11 mouse cellular contexts compared by ENCODE assay signal in the genomic region with DNA sequence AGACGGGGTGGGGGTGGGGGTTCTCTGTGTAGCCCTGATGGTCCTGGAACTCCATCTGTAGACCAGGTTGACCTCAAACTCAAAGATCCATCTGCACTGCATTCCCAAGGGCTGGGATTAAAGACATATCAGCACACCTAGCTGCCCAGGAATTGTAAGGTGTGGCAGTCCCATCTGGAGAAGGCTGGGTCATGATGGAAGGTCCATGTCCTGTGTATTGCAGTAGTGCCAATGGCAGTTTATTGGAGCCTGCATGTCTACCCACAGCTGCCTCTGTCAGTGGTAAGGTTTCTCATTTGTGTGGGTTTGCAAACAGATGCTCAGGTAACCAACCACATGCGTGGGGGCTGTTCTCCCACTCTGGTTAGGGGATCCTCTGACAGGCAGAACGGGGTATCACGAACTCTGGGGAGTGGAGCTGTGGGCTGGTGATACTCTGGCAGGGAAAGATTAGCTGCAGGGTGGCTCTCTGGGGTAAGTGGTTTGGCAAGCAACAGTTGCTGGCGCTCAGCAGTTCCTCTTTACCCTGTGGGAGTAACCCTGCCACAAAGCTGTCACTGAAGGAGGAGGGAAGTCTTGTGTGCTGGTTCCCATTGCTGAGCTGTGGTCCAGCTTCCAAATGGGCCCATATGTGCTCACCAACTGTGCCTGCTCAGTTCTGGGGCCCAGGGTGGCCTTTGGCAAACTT. TPM values are rescaled to one million over a fixed set of nuclear protein-coding genes. Genes with fewer than 3 reads are reported as not detected.
DNase-seq lines count a peak whose midpoint lies in the region; ATAC-seq and TF ChIP-seq lines count a peak whose summit lies in the region.
"Had no signal": no experiment of that assay in that cellular context is flagged by ENCODE, and none has a peak within 500 bp of the region (broad histone marks: within the 10 kb centered on the region; RNA-seq: fewer than 3 reads in every experiment).

No protein-coding gene starts in this region.

- 60% methylated on average over 5 of the region's 5 CpGs for WGBS in cerebellum, adult 2 months
- 90% methylated on average over 5 of the region's 5 CpGs for WGBS in hindbrain, embryonic 13.5 days

- no peak for TF ChIP-seq CTCF in cerebellum, adult 2 months (IDR thresholded peaks at IDR 0.05; ENCODE audit: borderline replicate concordance, insufficient read depth, low read depth, low read length)

- no peaks in the 10 kb centered on the region for H3K9me3 ChIP-seq in hindbrain, embryonic 13.5 days

- H3K36me3 ChIP-seq in hindbrain, embryonic 13.5 days, result no peaks in the 10 kb centered on the region

- H3K27ac ChIP-seq in cerebellum, adult 2 months (ENCODE audit: insufficient read depth, low read length), result no peak overlapping the region
- H3K27ac ChIP-seq in hindbrain, embryonic 13.5 days, result no peak overlapping the region

- H3K9ac ChIP-seq in hindbrain, embryonic 13.5 days, result no peak overlapping the region

- peak; percentile 95 to 98 for ATAC-seq in hematopoietic stem cell, adult 5-6 weeks (replicated peaks in 1 of 2; ENCODE audit: insufficient read depth in 1 of 2, low FRiP score in 2 of 2, low TSS enrichment in 1 of 2, low read depth in 1 of 2, poor library complexity in 2 of 2, severe bottlenecking in 2 of 2)
- peak; percentile 94 for ATAC-seq in megakaryocyte progenitor cell, adult 5-6 weeks (replicated peaks; ENCODE audit: poor library complexity)
- ATAC-seq in hindbrain, embryonic 13.5 days (ENCODE audit: low FRiP score), result no peak

- TF ChIP-seq POLR2A in cerebellum, adult 2 months (IDR thresholded peaks at IDR 0.05; ENCODE audit: borderline replicate concordance, insufficient read depth, low read length), result no peak

- DNase-seq in thymus, postnatal 4 days, result peak; percentile 17
- no peak for DNase-seq in thymus, adult 18-20 months
- no peak for DNase-seq in cerebellum, adult 2 months
- no peak for DNase-seq in urinary bladder, adult 2 months (ENCODE audit: low spot score)
- DNase-seq: embryo, embryonic 11 days; heart, postnatal 4 days; kidney, postnatal 36 days; right cerebral cortex, postnatal 25 days had no signal

- H3K4me1 ChIP-seq in cerebellum, adult 2 months (ENCODE audit: control insufficient read depth, insufficient read depth, low read length), result no peaks in the 10 kb centered on the region
- no peaks in the 10 kb centered on the region for H3K4me1 ChIP-seq in hindbrain, embryonic 13.5 days (replicated peaks)

- H3K4me3 ChIP-seq in cerebellum, adult 2 months (replicated peaks; ENCODE audit: insufficient read depth, low read depth, low read length), result no peak overlapping the region
- no peak overlapping the region for H3K4me3 ChIP-seq in hindbrain, embryonic 13.5 days

- no peaks in the 10 kb centered on the region for H3K27me3 ChIP-seq in cerebellum, adult 2 months (ENCODE audit: control insufficient read depth, insufficient read depth, low read length)
- no peaks in the 10 kb centered on the region for H3K27me3 ChIP-seq in hindbrain, embryonic 13.5 days

- H3K4me2 ChIP-seq in hindbrain, embryonic 13.5 days, result no peak overlapping the region

RNA-seq across cellular contexts. Expression of a gene that starts 15.8 kb away (rescaled TPM):
- total RNA-seq in hematopoietic stem cell, adult 5-6 weeks (2017), result 101 and 117 TPM in 2 replicates
- total RNA-seq in megakaryocyte progenitor cell, adult 5-6 weeks (2015), result 186 and 238 TPM in 2 replicates
- total RNA-seq in megakaryocyte progenitor cell, adult 5-6 weeks (2017), result 247 and 275 TPM in 2 replicates
- 27.7 and 29.7 TPM in 2 replicates for polyA plus RNA-seq in cerebellum, adult 2 months (2012; rRNA removed)
- 67.2 and 70.0 TPM in 2 replicates for polyA plus RNA-seq in hindbrain, embryonic 13.5 days (2015; fragmentation: Nextera tagmentation; extraction: Ambion mirVana)
- polyA plus RNA-seq in urinary bladder, adult 2 months (2012; rRNA removed), result 24.4 and 27.2 TPM in 2 replicates

RNA-seq across cellular contexts. Expression of a gene that starts 26.9 kb away (rescaled TPM):
- 187 and 196 TPM in 2 replicates for total RNA-seq in hematopoietic stem cell, adult 5-6 weeks (2017)
- total RNA-seq in megakaryocyte progenitor cell, adult 5-6 weeks (2015), result 52.8 and 69.9 TPM in 2 replicates
- 91.1 and 120 TPM in 2 replicates for total RNA-seq in megakaryocyte progenitor cell, adult 5-6 weeks (2017)
- 33.1 and 34.0 TPM in 2 replicates for polyA plus RNA-seq in cerebellum, adult 2 months (2012; rRNA removed)
- polyA plus RNA-seq in hindbrain, embryonic 13.5 days (2015; fragmentation: Nextera tagmentation; extraction: Ambion mirVana), result 62.7 and 63.8 TPM in 2 replicates
- 21.8 and 24.0 TPM in 2 replicates for polyA plus RNA-seq in urinary bladder, adult 2 months (2012; rRNA removed)

RNA-seq across cellular contexts. Expression of a gene that starts 27.0 kb away (rescaled TPM):
- 2.7 and 4.6 TPM in 2 replicates for total RNA-seq in hematopoietic stem cell, adult 5-6 weeks (2017)
- 0.44 and 1.1 TPM in 2 replicates for total RNA-seq in megakaryocyte progenitor cell, adult 5-6 weeks (2015)
- total RNA-seq in megakaryocyte progenitor cell, adult 5-6 weeks (2017), result 1.5 and 1.8 TPM in 2 replicates
- polyA plus RNA-seq in cerebellum, adult 2 months (2012; rRNA removed), result 0.73 and 0.82 TPM in 2 replicates
- 2.4 and 2.7 TPM in 2 replicates for polyA plus RNA-seq in hindbrain, embryonic 13.5 days (2015; fragmentation: Nextera tagmentation; extraction: Ambion mirVana)
- polyA plus RNA-seq in urinary bladder, adult 2 months (2012; rRNA removed), result 1.1 and 1.3 TPM in 2 replicates
